Mouse (Mus musculus) liver, postnatal 0 days (tissue): ENCODE results near the gene Serpina9.

Source experiments
- CTCF ChIP-seq: sonication (generic); IDR thresholded peaks from 2 replicates; pipeline ENCODE4 v1.5.1; 2016; ENCODE audit warnings: antibody characterized with exemption, low read depth
- EP300 ChIP-seq: IDR thresholded peaks from 2 replicates; pipeline ENCODE4 v1.6.1; 2016; ENCODE audit warnings: antibody characterized with exemption, low read depth, mild to moderate bottlenecking

DNA sequence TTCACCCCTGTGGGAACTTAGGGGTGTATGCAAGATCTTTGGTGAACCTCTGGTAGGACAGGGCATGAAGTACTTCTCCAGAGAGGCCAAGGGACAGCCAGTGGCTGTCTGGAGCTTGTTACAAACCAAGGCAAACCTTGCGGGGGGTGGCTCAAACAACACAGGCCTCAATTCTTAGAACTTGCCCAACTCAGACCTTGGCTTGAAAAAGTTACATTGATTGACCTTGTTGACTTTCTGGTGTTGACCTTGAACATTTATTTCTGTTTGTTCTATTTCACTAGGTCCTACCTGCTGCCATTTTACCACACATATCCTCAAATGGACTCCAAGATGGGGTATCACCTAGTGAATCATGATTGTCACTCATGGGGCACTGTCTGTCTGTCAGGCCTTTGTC lies 51.8 kb downstream of the Serpina9 start:
- TF ChIP-seq CTCF (no peak), EP300 (peak; percentile 59)
